Mouse (Mus musculus) liver, embryonic 14.5 days (tissue): ENCODE measurements around the gene Sh2d1b1.

Source experiments
- CTCF ChIP-seq: IDR thresholded peaks from 2 replicates; pipeline ENCODE4 v1.5.1; 2016; ENCODE audit warnings: antibody characterized with exemption, low read depth, control low read depth
- EP300 ChIP-seq: IDR thresholded peaks from 2 replicates; pipeline ENCODE4 v1.6.1; 2016; ENCODE audit warnings: antibody characterized with exemption, low read depth

- TF ChIP-seq EP300 (no peak), CTCF (no peak)
Measured at GRCm38 (mm10) chr1:170324312-170324711, 47.2 kb downstream of the Sh2d1b1 start.
